Mouse (Mus musculus) urinary bladder, postnatal 4 days (tissue): ENCODE results near the gene Tle6.

Experiments used
- DNase-seq, 2 experiments: peaks; one replicate each; pipeline ENCODE4 v3.0.0; 2021 to 2022; ENCODE audit warnings: low spot score in 2 of 2

Gene Tle6

GRCm38 (mm10) chr10:81592631-81593030, 8.2 kb downstream of the Tle6 start:
- no peak for DNase-seq

DNA sequence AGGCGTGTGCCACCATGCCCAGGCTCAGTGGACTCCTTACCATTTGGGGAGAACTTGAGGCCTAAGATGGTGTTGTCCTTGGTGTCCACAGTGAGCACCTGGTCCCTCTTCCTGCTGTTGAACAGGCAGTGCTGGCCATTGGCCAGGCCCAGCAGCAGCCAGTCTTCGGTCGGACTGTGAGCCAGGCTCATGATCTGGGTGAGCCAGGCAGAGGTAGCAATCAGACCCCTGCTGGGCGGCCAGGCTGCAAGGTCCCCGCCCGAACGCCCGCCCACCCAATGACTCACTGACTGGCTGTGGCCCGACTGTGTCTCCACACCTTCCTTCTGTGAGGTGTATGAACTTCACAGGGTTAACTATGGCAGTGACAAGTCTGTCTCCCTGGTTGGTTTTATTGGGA, 9.0 kb downstream of the Tle6 start:
- DNase-seq, result no peak

DNA sequence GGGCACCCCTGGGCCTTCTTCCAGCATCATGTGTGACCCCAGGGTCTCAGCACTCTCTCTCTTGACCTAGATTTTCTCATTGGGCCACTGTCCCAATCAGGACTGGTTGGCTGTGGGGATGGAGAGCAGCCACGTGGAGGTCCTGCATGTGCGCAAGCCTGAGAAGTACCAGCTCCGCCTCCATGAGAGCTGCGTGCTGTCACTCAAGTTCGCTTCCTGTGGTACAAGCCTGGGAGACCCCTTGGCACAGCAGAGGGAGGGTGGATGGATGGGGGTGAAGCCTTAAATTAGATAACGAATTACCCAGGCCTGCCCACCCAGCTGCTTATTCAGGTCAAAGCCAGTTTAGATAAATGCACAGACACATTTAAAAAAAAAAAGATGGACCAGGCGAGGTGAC, 12.1 kb downstream of the Tle6 start:
- DNase-seq, result no peak

DNA sequence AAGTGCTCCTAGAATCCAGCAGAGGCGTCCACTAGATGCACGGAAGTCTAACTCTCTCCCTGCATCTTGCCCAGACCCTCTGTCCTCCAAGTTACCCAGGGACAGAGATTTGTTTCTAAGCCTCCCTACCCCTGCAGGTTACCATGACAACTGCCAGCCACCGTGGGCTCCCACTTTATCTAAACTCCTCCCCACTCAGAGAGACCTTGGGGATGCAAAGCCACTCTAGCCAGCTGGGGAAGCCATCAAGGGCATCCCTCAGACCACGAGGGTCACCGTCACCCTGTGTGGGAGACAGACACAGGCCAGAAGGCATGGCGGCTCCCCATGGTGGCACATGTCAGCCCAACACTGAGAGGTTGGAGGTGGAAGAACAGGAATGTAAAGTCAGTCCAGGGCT, 17.5 kb downstream of the Tle6 start:
- DNase-seq, result no peak

GRCm38 (mm10) chr10:81580441-81581070, 20.3 kb downstream of the Tle6 start:
- DNase-seq, result no peak

DNA sequence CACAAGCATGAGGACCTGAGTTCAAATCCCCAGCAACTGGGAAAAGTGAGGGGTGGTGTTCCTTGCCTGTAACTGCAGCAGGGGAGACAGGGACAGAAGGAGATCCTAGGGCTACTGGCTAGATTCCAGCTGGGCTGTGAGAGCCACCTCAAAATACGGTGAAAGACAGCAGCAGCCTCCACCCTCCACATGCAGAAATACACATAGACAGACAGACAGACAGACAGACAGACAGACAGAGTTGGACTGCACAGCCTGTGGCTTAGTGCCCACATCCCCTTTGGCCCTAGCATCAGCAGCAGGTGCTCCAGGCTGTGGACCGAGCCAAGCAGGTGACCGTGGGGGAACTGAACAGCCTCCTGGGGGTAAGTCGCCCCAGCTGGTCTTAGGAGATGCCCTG, 20.9 kb downstream of the Tle6 start:
- no peak for DNase-seq

DNA sequence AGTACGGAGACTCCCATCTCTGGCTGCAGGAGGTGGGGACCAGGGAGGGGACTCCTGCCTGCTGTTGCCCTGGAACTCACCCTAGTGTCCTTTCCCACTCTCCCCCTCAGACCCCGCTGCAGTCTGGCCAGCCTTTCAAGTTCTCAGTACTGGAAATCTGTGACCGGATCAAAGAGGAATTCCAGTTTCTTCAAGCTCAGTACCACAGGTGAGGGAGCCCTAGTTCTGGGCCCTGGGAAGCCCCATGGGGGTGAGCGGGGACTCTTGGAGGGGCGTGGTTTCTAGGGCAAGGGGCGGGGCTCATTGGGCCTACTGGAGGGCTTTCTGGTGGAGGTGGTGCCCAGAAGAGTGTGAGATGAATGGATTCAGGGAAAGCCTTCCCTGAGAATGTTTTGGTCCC, 25.2 kb downstream of the Tle6 start:
- no peak for DNase-seq

DNA sequence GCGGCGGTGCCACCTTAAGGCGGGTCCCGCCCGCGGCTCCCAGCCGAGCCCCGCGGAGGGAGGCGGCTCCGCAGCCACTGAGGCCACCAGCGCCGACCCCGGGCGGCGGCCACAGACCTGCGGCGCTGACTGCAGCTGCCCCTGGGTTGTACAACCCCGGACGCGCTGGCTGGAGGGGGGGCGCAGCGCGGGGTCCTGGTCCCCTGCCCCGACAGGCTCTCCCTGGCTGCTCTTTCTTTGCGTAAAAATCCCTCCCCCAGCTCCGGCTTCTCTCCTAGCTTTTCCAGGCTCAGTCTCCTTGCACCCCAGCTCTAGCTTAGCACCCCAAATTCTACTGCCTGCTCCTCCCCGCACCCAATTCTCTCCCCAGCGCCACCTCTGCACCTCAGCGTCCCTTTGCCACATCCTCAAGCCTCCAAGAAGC, 25.7 kb downstream of the Tle6 start:
- no peak for DNase-seq

DNA sequence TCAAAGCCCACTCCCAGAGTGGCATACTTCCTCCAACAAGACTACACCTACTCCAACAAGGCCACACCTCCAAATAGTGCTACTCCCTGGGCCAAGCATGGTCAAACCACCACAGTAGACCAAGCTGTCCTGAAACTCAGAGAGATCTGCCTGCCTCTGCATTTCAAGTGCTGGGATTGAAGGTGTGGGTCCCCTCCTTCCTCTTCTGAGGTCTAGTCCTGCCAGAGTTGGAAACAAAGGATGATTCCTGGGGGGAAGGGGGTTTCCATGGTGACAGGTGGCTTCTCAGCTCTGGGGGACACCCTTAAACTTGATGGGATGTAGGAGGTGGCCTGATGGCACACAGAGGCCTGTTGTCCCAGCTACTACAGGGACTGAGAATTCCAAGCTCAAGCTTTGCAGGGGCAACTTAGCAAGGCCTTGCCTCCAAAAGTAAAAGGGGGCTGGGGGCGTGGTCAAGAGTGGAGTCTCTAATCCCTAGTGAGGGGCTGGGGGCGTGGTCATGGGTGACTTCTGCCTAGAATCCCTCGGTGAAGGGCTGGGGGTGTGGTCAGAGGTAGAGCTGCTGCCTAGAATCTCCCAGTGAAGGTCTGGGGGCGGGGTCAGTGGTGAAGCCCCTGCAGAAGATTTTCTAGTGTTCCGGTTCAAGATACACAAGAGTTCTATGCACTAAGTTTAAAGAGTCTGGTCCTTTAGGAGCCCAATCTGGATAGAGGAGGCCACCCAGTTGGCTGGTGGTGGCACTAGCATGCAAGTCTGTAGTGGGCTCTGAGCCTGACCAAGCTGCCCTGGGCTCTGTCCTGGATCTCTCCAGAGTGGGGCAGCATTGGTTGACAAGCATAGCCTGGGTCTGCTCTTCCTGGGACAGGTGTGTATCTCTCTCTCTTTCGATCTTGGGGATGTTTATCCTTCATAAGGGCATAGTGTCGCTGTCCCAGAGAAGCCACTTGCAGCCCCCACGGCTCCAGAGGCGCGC, 26.5 kb downstream of the Tle6 start, which contains the start of gene Tle2:
Gene Tle2 (plus strand): TSS at position 481 of the 976 bp plus-strand sequence.
- no peak for DNase-seq

- DNase-seq, result peak; percentile 77 to 82
Observed at GRCm38 (mm10) chr10:81572975-81573374, 27.9 kb downstream of the Tle6 start.

DNA sequence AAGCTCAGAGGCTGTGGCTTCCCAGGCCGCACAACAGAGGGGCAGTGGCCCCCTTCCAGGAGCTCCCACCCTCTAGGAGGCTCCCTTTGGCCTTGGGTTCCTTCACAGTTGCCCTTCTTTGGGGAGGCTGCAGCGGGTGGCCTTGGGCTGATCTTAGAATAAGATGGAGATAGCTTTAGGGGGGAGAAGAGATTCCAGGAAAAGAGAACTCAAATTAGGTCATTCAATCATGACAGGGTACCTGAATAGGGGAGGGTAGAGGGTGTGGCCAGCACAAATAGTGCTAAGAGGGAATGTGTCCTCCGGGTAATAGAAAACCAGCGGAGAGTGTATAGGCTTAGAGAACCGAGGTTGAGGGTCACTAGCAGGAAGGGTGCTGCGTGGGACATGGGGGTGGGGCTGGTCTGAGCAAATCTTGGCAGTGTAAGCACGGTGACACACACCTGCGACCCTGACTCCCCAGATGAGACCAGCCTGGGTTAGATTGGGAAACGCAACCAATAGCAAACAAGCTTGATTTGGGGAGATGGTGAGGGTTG, 28.7 kb downstream of the Tle6 start:
- no peak for DNase-seq

- DNase-seq, result peak; percentile 99
Observed at GRCm38 (mm10) chr10:81571501-81571876, 29.4 kb downstream of the Tle6 start.

GRCm38 (mm10) chr10:81570831-81571500, 29.9 kb downstream of the Tle6 start:
- DNase-seq, result peak; percentile 93 to 95

DNA sequence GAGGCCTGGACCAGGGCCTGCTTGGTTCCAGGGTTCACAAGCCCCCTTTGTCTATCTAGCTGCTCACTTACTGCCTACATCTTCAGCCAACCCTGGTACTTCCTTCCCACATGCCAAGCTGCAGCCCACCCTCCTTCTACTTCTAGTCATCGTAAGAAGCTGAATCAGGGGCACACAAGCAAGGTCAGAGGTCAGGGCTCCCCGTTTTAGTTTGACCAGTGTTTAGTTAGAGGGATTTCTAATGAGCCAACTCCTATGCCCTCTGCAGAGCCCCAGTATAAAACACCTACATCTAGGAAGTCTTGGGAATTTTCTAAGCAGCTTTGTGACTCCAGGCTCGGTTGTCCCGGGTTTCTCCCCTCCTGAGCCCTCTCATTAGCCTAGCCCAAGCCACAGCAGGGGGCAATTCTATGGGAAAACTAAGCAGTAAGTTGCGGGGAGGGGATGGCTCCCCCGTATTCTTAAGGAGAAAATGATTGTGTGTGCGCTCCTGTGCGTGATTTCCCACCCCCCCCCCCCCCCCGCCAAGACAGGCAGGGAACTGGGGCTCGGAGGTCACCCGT, 30.6 kb downstream of the Tle6 start:
- DNase-seq, result no peak

DNA sequence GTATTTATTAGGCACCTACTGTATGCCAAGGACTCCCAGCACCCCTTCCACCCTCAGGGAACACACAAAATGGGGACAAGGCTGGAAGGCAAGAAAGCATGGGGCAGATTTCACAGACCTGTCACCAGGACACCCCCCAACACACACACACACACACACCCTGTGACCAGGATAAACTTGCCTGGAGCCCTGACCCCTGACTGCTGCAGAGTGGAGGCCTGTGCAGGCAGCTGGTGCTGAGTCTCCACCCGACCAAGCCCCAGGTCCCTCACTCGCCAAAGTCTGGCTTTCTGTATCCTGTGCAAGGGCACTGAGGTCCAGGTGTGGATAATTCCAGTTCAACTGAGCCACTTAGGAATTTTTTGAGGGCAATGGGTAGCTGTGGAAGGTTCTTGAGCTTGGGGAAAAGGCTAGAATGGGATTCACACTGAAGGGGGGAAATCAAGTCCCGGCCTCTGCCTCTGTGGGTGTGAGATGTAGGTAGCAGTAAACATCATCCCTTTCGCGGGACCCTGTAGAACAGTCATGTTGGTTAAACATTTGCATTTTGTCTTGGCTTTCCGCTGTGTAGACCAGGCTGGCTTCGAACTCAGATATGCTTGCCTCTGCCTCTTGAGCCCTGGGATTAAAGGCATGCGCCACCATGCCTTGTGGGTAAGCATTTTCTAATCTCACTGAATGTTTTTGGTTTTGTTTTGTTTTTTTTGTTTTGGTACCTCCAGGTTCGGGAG, 31.2 kb downstream of the Tle6 start:
- DNase-seq, result no peak

- DNase-seq, result peak in 1 of 2 experiments; percentile 75
Observed at GRCm38 (mm10) chr10:81568381-81569191, 32.3 kb downstream of the Tle6 start.

DNA sequence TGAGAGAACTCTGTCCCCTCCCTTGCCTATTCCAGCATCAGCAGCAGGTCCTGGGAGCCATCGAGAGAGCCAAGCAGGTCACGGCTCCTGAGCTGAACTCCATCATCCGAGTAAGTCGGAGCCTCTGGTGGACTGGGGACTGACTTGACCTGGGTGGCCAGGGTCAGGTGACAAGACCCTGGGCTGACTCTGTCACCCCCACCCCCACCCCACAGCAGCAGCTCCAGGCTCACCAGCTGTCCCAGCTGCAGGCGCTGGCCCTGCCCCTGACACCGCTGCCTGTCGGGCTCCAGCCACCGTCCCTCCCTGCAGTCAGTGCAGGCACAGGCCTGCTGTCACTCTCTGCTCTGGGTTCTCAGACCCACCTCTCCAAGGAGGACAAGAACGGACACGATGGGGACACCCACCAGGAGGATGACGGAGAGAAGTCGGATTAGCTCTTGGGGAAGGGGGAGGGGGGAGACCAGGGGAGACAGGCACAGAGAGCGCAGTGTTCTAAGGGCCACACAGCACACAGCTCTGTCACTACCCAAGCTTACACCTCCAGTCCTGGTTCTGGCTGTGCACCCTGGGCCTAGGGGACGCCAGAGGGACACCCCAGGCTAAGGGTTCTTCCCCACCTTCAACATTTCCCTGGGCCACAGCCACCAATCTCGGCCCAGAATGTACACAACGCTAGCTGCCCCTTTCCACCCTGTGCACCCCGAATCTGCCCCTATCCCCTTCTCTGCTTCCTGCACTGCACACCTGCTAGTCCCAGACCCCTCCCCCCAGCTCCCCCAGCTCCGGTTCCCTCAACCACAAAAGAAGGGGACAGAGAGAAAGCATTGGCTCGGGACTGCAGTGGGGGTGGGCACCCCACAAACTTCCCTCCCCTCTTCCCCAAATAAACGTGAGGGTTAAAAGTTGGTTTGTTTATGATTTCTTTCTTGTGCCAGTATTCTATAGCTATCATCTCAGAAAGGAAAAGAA, 35.3 kb downstream of the Tle6 start:
- DNase-seq, result no peak

DNA sequence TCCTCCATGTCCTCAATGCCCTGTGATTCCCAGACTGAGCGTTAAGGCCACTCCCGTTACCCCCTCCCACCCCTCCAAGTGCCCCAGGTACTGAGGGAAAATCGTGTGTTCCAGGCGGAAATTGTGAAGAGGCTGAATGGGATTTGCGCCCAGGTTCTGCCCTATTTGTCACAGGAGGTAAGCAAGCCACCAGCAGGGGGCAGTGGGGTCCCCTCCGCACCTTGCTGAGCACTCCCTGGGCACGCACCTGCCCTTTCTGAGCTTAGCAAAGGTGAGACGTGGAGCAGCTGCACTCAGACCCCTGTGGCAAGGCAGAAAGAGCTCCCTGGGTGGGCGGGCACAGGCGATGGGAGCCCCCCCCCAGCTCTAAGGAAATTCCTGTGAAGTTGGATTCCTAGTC, 36.1 kb downstream of the Tle6 start:
- DNase-seq, result no peak

- peak in 1 of 2 experiments; percentile 60 for DNase-seq
Observed at GRCm38 (mm10) chr10:81564216-81564615, 36.7 kb downstream of the Tle6 start.
